Mouse (Mus musculus): ENCODE measurements at regions not wholly inside any gene's neighbourhood (a gene's known extent, or its start where the extent isn't known, plus 50 kb on each side); places are given as distances from the start of the nearest gene placed in this dataset.

GRCm38 (mm10) chr8:86403434-86403833 lies 177.1 kb downstream of the Abcc12 start:
- Histone ChIP-seq H3K4me2 (ENCODE audit: low read depth, low read length) (no peak overlapping the region), H3K4me1 (ENCODE audit: control insufficient read depth, insufficient read depth, low read length) (no peaks in the 10 kb centered on the region), H3K9ac (ENCODE audit: low read length) (no peak overlapping the region), H3K27ac (ENCODE audit: low read length) (no peak overlapping the region), H3K27me3 (ENCODE audit: control insufficient read depth, insufficient read depth, low read length) (no peaks in the 10 kb centered on the region), H3K36me3 (ENCODE audit: control insufficient read depth, insufficient read depth, low read length) (no peaks in the 10 kb centered on the region), H3K9me3 (replicated peaks; ENCODE audit: control insufficient read depth, low read length) (no peaks in the 10 kb centered on the region), H3K4me3 (replicated peaks; ENCODE audit: low read length) (no peak overlapping the region)
- ATAC-seq (ENCODE audit: insufficient read depth, low FRiP score) = no peak
- WGBS = 78% methylated on average over 4 of the region's 4 CpGs

- Histone ChIP-seq H3K27me3 (ENCODE audit: control insufficient read depth, insufficient read depth, low read length) (no peaks in the 10 kb centered on the region), H3K9me3 (replicated peaks; ENCODE audit: control insufficient read depth, low read length) (no peaks in the 10 kb centered on the region), H3K4me2 (ENCODE audit: low read depth, low read length) (no peak overlapping the region), H3K9ac (ENCODE audit: low read length) (no peak overlapping the region), H3K4me1 (ENCODE audit: control insufficient read depth, insufficient read depth, low read length) (no peaks in the 10 kb centered on the region), H3K36me3 (ENCODE audit: control insufficient read depth, insufficient read depth, low read length) (no peaks in the 10 kb centered on the region), H3K4me3 (replicated peaks; ENCODE audit: low read length) (no peak overlapping the region), H3K27ac (ENCODE audit: low read length) (no peak overlapping the region)
- no peak for ATAC-seq (ENCODE audit: insufficient read depth, low FRiP score)
- WGBS = 56% methylated on average over 2 of the region's 2 CpGs
Observed at GRCm38 (mm10) chr8:86401946-86402345, 178.5 kb downstream of the Abcc12 start.

- H3K4me1 ChIP-seq (ENCODE audit: control insufficient read depth, insufficient read depth, low read length) = no peaks in the 10 kb centered on the region
- no peak for ATAC-seq (ENCODE audit: insufficient read depth, low FRiP score)
- H3K27me3 ChIP-seq (ENCODE audit: control insufficient read depth, insufficient read depth, low read length) = no peaks in the 10 kb centered on the region
- no peak overlapping the region for H3K4me2 ChIP-seq (ENCODE audit: low read depth, low read length)
- H3K4me3 ChIP-seq (replicated peaks; ENCODE audit: low read length) = no peak overlapping the region
- H3K9ac ChIP-seq (ENCODE audit: low read length) = no peak overlapping the region
- no peak overlapping the region for H3K27ac ChIP-seq (ENCODE audit: low read length)
- H3K9me3 ChIP-seq (replicated peaks; ENCODE audit: control insufficient read depth, low read length) = 0 out of 2 replicates have a peak, but pooled peaks cover 3% of the 10 kb centered on the region
- WGBS = 80% methylated on average over 3 of the region's 3 CpGs
- no peaks in the 10 kb centered on the region for H3K36me3 ChIP-seq (ENCODE audit: control insufficient read depth, insufficient read depth, low read length)
Observed at GRCm38 (mm10) chr8:86395121-86395520, 185.4 kb downstream of the Abcc12 start.

GRCm38 (mm10) chr8:86393835-86394234 lies 186.7 kb downstream of the Abcc12 start:
- no peak for ATAC-seq (ENCODE audit: insufficient read depth, low FRiP score)
- H3K4me3 ChIP-seq (replicated peaks; ENCODE audit: low read length) = no peak overlapping the region
- no peak overlapping the region for H3K9ac ChIP-seq (ENCODE audit: low read length)
- no peaks in the 10 kb centered on the region for H3K36me3 ChIP-seq (ENCODE audit: control insufficient read depth, insufficient read depth, low read length)
- H3K27me3 ChIP-seq (ENCODE audit: control insufficient read depth, insufficient read depth, low read length) = no peaks in the 10 kb centered on the region
- 76% methylated on average over 1 of the region's 1 CpGs for WGBS
- 0 out of 2 replicates have a peak, but pooled peaks cover 3% of the 10 kb centered on the region for H3K9me3 ChIP-seq (replicated peaks; ENCODE audit: control insufficient read depth, low read length)
- H3K27ac ChIP-seq (ENCODE audit: low read length) = no peak overlapping the region
- no peaks in the 10 kb centered on the region for H3K4me1 ChIP-seq (ENCODE audit: control insufficient read depth, insufficient read depth, low read length)
- no peak overlapping the region for H3K4me2 ChIP-seq (ENCODE audit: low read depth, low read length)

GRCm38 (mm10) chr8:86393374-86393773 lies 187.1 kb downstream of the Abcc12 start:
- no peaks in the 10 kb centered on the region for H3K4me1 ChIP-seq (ENCODE audit: control insufficient read depth, insufficient read depth, low read length)
- 86% methylated on average over 2 of the region's 2 CpGs for WGBS
- H3K4me3 ChIP-seq (replicated peaks; ENCODE audit: low read length) = no peak overlapping the region
- ATAC-seq (ENCODE audit: insufficient read depth, low FRiP score) = no peak
- H3K36me3 ChIP-seq (ENCODE audit: control insufficient read depth, insufficient read depth, low read length) = no peaks in the 10 kb centered on the region
- H3K9me3 ChIP-seq (replicated peaks; ENCODE audit: control insufficient read depth, low read length) = 0 out of 2 replicates have a peak, but pooled peaks cover 3% of the 10 kb centered on the region
- H3K4me2 ChIP-seq (ENCODE audit: low read depth, low read length) = no peak overlapping the region
- no peaks in the 10 kb centered on the region for H3K27me3 ChIP-seq (ENCODE audit: control insufficient read depth, insufficient read depth, low read length)
- no peak overlapping the region for H3K27ac ChIP-seq (ENCODE audit: low read length)
- no peak overlapping the region for H3K9ac ChIP-seq (ENCODE audit: low read length)

- Histone ChIP-seq H3K27me3 (ENCODE audit: control insufficient read depth, insufficient read depth, low read length) (no peaks in the 10 kb centered on the region), H3K4me1 (ENCODE audit: control insufficient read depth, insufficient read depth, low read length) (no peaks in the 10 kb centered on the region), H3K9me3 (replicated peaks; ENCODE audit: control insufficient read depth, low read length) (no peaks in the 10 kb centered on the region), H3K4me3 (replicated peaks; ENCODE audit: low read length) (no peak overlapping the region), H3K9ac (ENCODE audit: low read length) (no peak overlapping the region), H3K4me2 (ENCODE audit: low read depth, low read length) (no peak overlapping the region), H3K27ac (ENCODE audit: low read length) (no peak overlapping the region), H3K36me3 (ENCODE audit: control insufficient read depth, insufficient read depth, low read length) (no peaks in the 10 kb centered on the region)
- 86% methylated on average over 8 of the region's 8 CpGs for WGBS
- no peak for ATAC-seq (ENCODE audit: insufficient read depth, low FRiP score)
Observed at GRCm38 (mm10) chr8:86390715-86391114, 189.8 kb downstream of the Abcc12 start.

GRCm38 (mm10) chr8:86389690-86390671 lies 190.5 kb downstream of the Abcc12 start:
- Histone ChIP-seq H3K4me1 (ENCODE audit: control insufficient read depth, insufficient read depth, low read length) (no peaks in the 10 kb centered on the region), H3K4me3 (replicated peaks; ENCODE audit: low read length) (no peak overlapping the region), H3K4me2 (ENCODE audit: low read depth, low read length) (no peak overlapping the region), H3K9ac (ENCODE audit: low read length) (no peak overlapping the region), H3K36me3 (ENCODE audit: control insufficient read depth, insufficient read depth, low read length) (no peaks in the 10 kb centered on the region), H3K27ac (ENCODE audit: low read length) (no peak overlapping the region), H3K27me3 (ENCODE audit: control insufficient read depth, insufficient read depth, low read length) (no peaks in the 10 kb centered on the region), H3K9me3 (replicated peaks; ENCODE audit: control insufficient read depth, low read length) (no peaks in the 10 kb centered on the region)
- WGBS = 38% methylated on average over 3 of the region's 3 CpGs
- ATAC-seq (ENCODE audit: insufficient read depth, low FRiP score) = peak; percentile 25; the same call in 1 of the 2 replicates

- Histone ChIP-seq H3K4me3 (replicated peaks; ENCODE audit: low read length) (no peak overlapping the region), H3K4me1 (ENCODE audit: control insufficient read depth, insufficient read depth, low read length) (no peaks in the 10 kb centered on the region), H3K27ac (ENCODE audit: low read length) (no peak overlapping the region), H3K4me2 (ENCODE audit: low read depth, low read length) (no peak overlapping the region), H3K36me3 (ENCODE audit: control insufficient read depth, insufficient read depth, low read length) (no peaks in the 10 kb centered on the region), H3K9ac (ENCODE audit: low read length) (no peak overlapping the region), H3K9me3 (replicated peaks; ENCODE audit: control insufficient read depth, low read length) (no peaks in the 10 kb centered on the region), H3K27me3 (ENCODE audit: control insufficient read depth, insufficient read depth, low read length) (no peaks in the 10 kb centered on the region)
- 80% methylated on average over 7 of the region's 7 CpGs for WGBS
- no peak for ATAC-seq (ENCODE audit: insufficient read depth, low FRiP score)
Observed at GRCm38 (mm10) chr8:86385236-86385635, 195.2 kb downstream of the Abcc12 start.

GRCm38 (mm10) chr8:86381977-86382376 lies 198.5 kb downstream of the Abcc12 start:
- 84% methylated on average over 10 of the region's 10 CpGs for WGBS
- no peak overlapping the region for H3K4me3 ChIP-seq (replicated peaks; ENCODE audit: low read length)
- no peak overlapping the region for H3K4me2 ChIP-seq (ENCODE audit: low read depth, low read length)
- H3K9me3 ChIP-seq (replicated peaks; ENCODE audit: control insufficient read depth, low read length) = no peaks in the 10 kb centered on the region
- no peaks in the 10 kb centered on the region for H3K4me1 ChIP-seq (ENCODE audit: control insufficient read depth, insufficient read depth, low read length)
- H3K36me3 ChIP-seq (ENCODE audit: control insufficient read depth, insufficient read depth, low read length) = no peaks in the 10 kb centered on the region
- no peak overlapping the region for H3K27ac ChIP-seq (ENCODE audit: low read length)
- no peaks in the 10 kb centered on the region for H3K27me3 ChIP-seq (ENCODE audit: control insufficient read depth, insufficient read depth, low read length)
- no peak overlapping the region for H3K9ac ChIP-seq (ENCODE audit: low read length)
- ATAC-seq (ENCODE audit: insufficient read depth, low FRiP score) = no peak
